Mouse (Mus musculus): ENCODE data around the gene Zfp668.

DNA sequence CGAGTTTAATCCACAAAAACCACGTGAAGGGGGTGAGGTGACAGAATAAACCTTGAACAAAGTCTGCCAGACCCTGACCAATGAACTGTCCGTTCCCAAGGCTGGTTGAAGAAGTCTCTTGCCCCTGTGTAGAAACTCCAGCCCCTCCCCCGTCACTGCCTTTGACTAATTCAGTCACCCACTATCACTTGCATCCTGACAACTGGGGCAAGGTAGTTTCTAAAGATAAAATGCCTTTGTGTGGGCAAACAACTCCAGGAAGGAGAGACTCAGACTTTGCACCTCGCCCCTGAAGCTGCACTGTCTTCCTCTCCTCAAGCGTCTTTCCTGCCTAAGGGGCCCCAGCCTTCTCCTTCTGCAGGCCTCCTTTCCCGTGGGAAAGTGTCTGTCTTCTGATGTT lies 23.4 kb upstream of the Zfp668 start:
- TF ChIP-seq POLR2A (IDR thresholded peaks at IDR 0.05; ENCODE audit: low read depth, low read length) (no peak), HCFC1 (IDR thresholded peaks at IDR 0.05; ENCODE audit: low read depth, low read length) (no peak), MXI1 (IDR thresholded peaks at IDR 0.05; ENCODE audit: low read depth, low read length) (no peak)

All from CH12.LX (cell line).